Mouse (Mus musculus) CD4-positive, CD25-positive, alpha-beta regulatory T cell (primary cell): ENCODE results near the gene Rhoh. TPM values are rescaled to one million over a fixed set of nuclear protein-coding genes. Genes with fewer than 3 reads are reported as not detected.

Experiments
- polyA plus RNA-seq: library from polyadenylated mRNA; unstranded; fragments of 100-300 nt; shearing (Covaris generic); gene quantifications from one replicate; pipeline ENCODE4 v1.2.1, GENCODE M21; 2017

Rhoh gene
- 479 TPM for polyA plus RNA-seq

DNA sequence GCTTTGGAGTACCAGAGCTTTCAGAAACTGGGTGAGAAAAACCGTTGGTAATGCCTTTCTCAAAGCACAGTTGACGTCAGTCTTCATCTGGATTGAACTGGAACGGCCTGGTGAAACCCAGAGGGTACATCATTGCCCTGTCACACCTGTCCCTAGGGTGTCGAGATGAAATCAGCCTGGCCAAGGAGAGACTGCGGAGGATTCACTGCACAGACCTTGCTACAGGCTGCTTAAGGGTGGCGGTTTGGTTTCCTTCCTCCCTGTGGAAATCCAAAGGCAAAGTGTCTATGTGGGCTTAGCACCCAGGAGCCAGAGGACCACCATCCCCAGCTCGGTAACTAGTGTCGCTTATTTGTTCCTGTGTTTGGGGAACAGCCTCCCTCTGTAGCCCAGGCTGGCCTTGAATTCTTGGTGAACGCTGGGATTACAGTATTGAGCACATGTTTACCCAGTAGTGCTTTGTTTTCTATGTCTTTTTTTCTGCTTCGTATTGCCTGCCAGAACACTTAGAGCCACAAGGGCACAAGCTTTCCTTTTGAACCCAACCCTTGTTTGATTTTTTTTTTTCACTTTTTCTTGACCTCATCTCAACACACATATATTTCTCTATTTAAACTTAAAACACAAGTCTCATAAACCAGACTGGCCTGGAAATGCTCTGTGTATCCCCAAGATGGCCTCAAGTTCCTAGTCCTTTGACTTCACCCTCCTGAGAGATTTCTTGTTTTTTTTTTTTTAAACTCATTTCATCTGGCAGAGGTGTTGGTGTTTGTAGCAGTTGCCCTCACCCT lies at the start of gene Rhoh:
TSS of gene Rhoh (plus strand) at position 60 of the 791 bp plus-strand sequence.

DNA sequence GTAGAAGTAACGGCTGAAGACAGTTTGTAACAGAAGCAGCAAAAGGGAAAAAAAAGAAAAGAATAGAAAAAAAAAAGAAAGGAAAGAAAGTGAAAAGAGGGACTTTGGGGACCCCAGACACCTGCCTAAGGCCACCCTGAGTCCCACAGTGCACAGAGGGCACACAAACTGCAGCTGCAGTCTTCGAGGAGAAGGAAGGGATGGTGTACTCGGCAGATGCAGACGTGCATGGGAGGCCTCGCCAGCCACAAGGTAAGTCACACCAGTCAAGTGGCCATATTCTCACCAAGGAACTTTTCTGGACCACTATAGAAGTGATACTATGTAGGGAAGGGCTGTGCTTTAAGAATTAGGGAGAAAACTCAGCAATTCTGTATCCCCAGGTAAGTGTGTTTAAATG lies 73.8 kb downstream of the Rhoh start, which contains the start of gene Chrna9:
TSS of gene Chrna9 (plus strand) at position 139 of the 400 bp plus-strand sequence.

Other genes with a start within 250 kb of the Rhoh start
- gene Pds5a, start 162.9 kb upstream of the Rhoh start, polyA plus RNA-seq = 166 TPM
- 19.8 TPM for gene N4bp2, start 97.7 kb upstream of the Rhoh start, polyA plus RNA-seq
- 1.0 TPM for gene Chrna9, start 73.7 kb downstream of the Rhoh start, polyA plus RNA-seq
- 0.48 TPM for gene 9130230L23Rik, start 143.1 kb downstream of the Rhoh start, polyA plus RNA-seq